21 mouse cellular contexts compared by ENCODE assay signal in genomic region chr11:98637501-98637900, GRCm38 (mm10). TPM values are rescaled to one million over a fixed set of nuclear protein-coding genes. Genes with fewer than 3 reads are reported as not detected.
"Had no signal": no experiment of that assay in that cellular context is flagged by ENCODE, and none has a peak within 500 bp of the region (broad histone marks: within the 10 kb centered on the region; RNA-seq: fewer than 3 reads in every experiment).

No protein-coding gene starts in this region.

- H3K9ac ChIP-seq: lung, embryonic 14.5 days; midbrain, embryonic 13.5 days; midbrain, embryonic 15.5 days; neural tube, embryonic 12.5 days; stomach, embryonic 15.5 days had no signal

- H3K27me3 ChIP-seq: midbrain, embryonic 13.5 days; midbrain, embryonic 15.5 days; neural tube, embryonic 12.5 days; stomach, embryonic 15.5 days had no signal

- H3K4me3 ChIP-seq: midbrain, embryonic 13.5 days; midbrain, embryonic 15.5 days; neural tube, embryonic 12.5 days; stomach, embryonic 15.5 days had no signal

- ATAC-seq: midbrain, embryonic 13.5 days; midbrain, embryonic 15.5 days had no signal

- DNase-seq: lung, adult 18-20 months; lung, embryonic 14.5 days; lung, postnatal 10 days; lung, postnatal 4 days; right cerebral cortex, postnatal 14 days; thymus, adult 18-20 months; thymus, postnatal 36 days had no signal

- H3K36me3 ChIP-seq: midbrain, embryonic 13.5 days; midbrain, embryonic 15.5 days; neural tube, embryonic 12.5 days; stomach, embryonic 15.5 days had no signal

- H3K27ac ChIP-seq: midbrain, embryonic 13.5 days; midbrain, embryonic 15.5 days; neural tube, embryonic 12.5 days; stomach, embryonic 15.5 days had no signal

- H3K4me1 ChIP-seq: midbrain, embryonic 13.5 days; midbrain, embryonic 15.5 days; neural tube, embryonic 12.5 days; stomach, embryonic 15.5 days had no signal

RNA-seq across cellular contexts. Expression of gene Gsdma2, which starts 9.1 kb away (rescaled TPM):
- total RNA-seq: megakaryocyte, adult 5-6 weeks; midbrain, postnatal 0 days; monocyte, adult 5-6 weeks; neutrophil, adult 5-6 weeks had no signal
- polyA plus RNA-seq: liver, embryonic 16.5 days; lung, embryonic 14.5 days; lung, embryonic 16.5 days; midbrain, embryonic 11.5 days; midbrain, embryonic 13.5 days; midbrain, embryonic 15.5 days; neural tube, embryonic 12.5 days; neural tube, embryonic 14.5 days; spleen, adult 2 months had no signal

RNA-seq across cellular contexts. Expression of gene Gsdma3, which starts 11.3 kb away (rescaled TPM):
- total RNA-seq: megakaryocyte, adult 5-6 weeks; midbrain, postnatal 0 days; monocyte, adult 5-6 weeks; neutrophil, adult 5-6 weeks had no signal
- polyA plus RNA-seq: liver, embryonic 16.5 days; lung, embryonic 14.5 days; lung, embryonic 16.5 days; midbrain, embryonic 11.5 days; midbrain, embryonic 13.5 days; midbrain, embryonic 15.5 days; midbrain, postnatal 0 days; neural tube, embryonic 12.5 days; neural tube, embryonic 14.5 days; spleen, adult 2 months; stomach, embryonic 15.5 days had no signal

RNA-seq across cellular contexts. Expression of gene Gm12355, which starts 12.0 kb away (rescaled TPM):
- total RNA-seq: midbrain, postnatal 0 days; monocyte, adult 5-6 weeks; neutrophil, adult 5-6 weeks had no signal
- polyA plus RNA-seq: spleen, adult 2 months had no signal

RNA-seq across cellular contexts. Expression of gene Gsdma, which starts 26.6 kb away (rescaled TPM):
- total RNA-seq: monocyte, adult 5-6 weeks; neutrophil, adult 5-6 weeks had no signal
- polyA plus RNA-seq: lung, embryonic 14.5 days; lung, embryonic 16.5 days; midbrain, embryonic 11.5 days; midbrain, embryonic 13.5 days; midbrain, embryonic 15.5 days; midbrain, postnatal 0 days; neural tube, embryonic 12.5 days; neural tube, embryonic 14.5 days; spleen, adult 2 months had no signal

RNA-seq across cellular contexts. Expression of gene Lrrc3c, which starts 39.4 kb away (rescaled TPM):
- total RNA-seq: megakaryocyte, adult 5-6 weeks; midbrain, postnatal 0 days; monocyte, adult 5-6 weeks; neutrophil, adult 5-6 weeks had no signal
- polyA plus RNA-seq: liver, embryonic 16.5 days; lung, embryonic 14.5 days; lung, embryonic 16.5 days; midbrain, embryonic 11.5 days; midbrain, embryonic 13.5 days; midbrain, embryonic 15.5 days; midbrain, postnatal 0 days; neural tube, embryonic 12.5 days; neural tube, embryonic 14.5 days; spleen, adult 2 months; stomach, embryonic 15.5 days; thymus, postnatal 0 days had no signal
